8 mouse cellular contexts compared by ENCODE assay signal in the genomic region with DNA sequence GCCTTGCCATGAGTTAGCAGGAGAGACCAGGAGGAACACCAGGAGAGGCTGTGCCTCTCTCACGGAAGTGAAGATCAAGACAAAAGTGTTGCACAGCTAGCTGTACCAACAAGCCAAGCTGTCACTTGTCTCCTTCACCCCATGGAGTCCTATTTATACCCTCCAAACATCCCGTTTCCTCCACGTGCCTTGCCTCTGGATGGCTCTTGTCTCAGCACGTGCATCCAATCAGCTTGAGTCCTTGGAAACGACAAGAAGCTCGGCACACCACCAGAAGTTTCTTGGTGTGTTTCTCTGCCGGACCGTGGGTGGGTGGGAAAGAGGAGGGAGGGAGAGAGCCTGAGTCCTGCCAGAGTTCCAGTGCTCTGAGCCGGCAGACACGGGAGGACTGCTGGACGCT. TPM values are rescaled to one million over a fixed set of nuclear protein-coding genes. Genes with fewer than 3 reads are reported as not detected.
DNase-seq lines count a peak whose midpoint lies in the region.

No protein-coding gene starts in this region.

- DNase-seq in gastrocnemius, postnatal 14 days: peak; percentile 39
- no peak for DNase-seq in gastrocnemius, adult 8-10 months (ENCODE audit: low spot score in 2 of 2)
- DNase-seq in R1 (ENCODE audit: low read depth, low spot score): peak; percentile 51
- DNase-seq in heart, postnatal 36 days: peak; percentile 40 to 45
- peak; percentile 70 to 87 for DNase-seq in lung, adult 18-20 months
- no peak for DNase-seq in thymus, adult 18-20 months
- DNase-seq in adrenal gland, adult 8-10 months: no peak
- no peak for DNase-seq in embryo, embryonic 10.5 days (ENCODE audit: low spot score)

- intact Hi-C loops in gastrocnemius, postnatal 14 days (cut with DNase I; ENCODE audit: low total_unique reads): no loop called here
- intact Hi-C loops in heart, postnatal 36 days (cut with DNase I): no loop called here

RNA-seq across cellular contexts. Expression of gene Zfp687, which starts 9.3 kb away (rescaled TPM):
- 10 to 100 TPM; 12.4 to 13.8 TPM for total RNA-seq in gastrocnemius, postnatal 14 days (2021)
- total RNA-seq in gastrocnemius, adult 8-10 months (2022): 10 to 100 TPM; 14.2 to 18.8 (median 16.3) TPM
- 10 to 100 TPM; 11.4 to 15.8 TPM for total RNA-seq in heart, postnatal 36 days (2021)
- total RNA-seq in adrenal gland, adult 8-10 months (2022): 10 to 100 TPM; 33.8 to 57.6 (median 46.8) TPM

RNA-seq across cellular contexts. Expression of gene Psmd4, which starts 17.9 kb away (rescaled TPM):
- total RNA-seq in gastrocnemius, postnatal 14 days (2021): 100 to 1,000 TPM; 155 to 162 TPM
- 100 to 1,000 TPM; 191 to 247 (median 221) TPM for total RNA-seq in gastrocnemius, adult 8-10 months (2022)
- total RNA-seq in heart, postnatal 36 days (2021): 100 to 1,000 TPM; 136 to 151 TPM
- 100 to 1,000 TPM; 219 to 265 (median 258) TPM for total RNA-seq in adrenal gland, adult 8-10 months (2022)

RNA-seq across cellular contexts. Expression of gene Pi4kb, which starts 50.0 kb away (rescaled TPM):
- total RNA-seq in gastrocnemius, postnatal 14 days (2021): 10 to 100 TPM; 23.5 to 24.1 TPM
- 10 to 100 TPM; 16.7 to 22.2 (median 20.2) TPM for total RNA-seq in gastrocnemius, adult 8-10 months (2022)
- 10 to 100 TPM; 24.6 to 30.3 TPM for total RNA-seq in heart, postnatal 36 days (2021)
- 10 to 100 TPM; 59.3 to 87.5 (median 74.9) TPM for total RNA-seq in adrenal gland, adult 8-10 months (2022)

Comparison
In these comparisons a context has a peak if more than half of its experiments do, and no peak if none do; other contexts are left out.
1. DNase-seq: peak in gastrocnemius, postnatal 14 days (single experiment), R1 (single experiment), heart, postnatal 36 days (2 of 2) and lung, adult 18-20 months (2 of 2); none in gastrocnemius, adult 8-10 months (0 of 2), thymus, adult 18-20 months (0 of 2), adrenal gland, adult 8-10 months (single experiment) and embryo, embryonic 10.5 days (single experiment).